Mouse (Mus musculus) spleen, adult 2 months (tissue): ENCODE data around the gene Gng2. TPM values are rescaled to one million over a fixed set of nuclear protein-coding genes. Genes with fewer than 3 reads are reported as not detected.
A peak's percentile ranks its signal among the peaks of the same experiment; 100 is the strongest.

Source experiments
- DNase-seq, 2 experiments: peaks; one replicate each; pipeline versions ENCODE4 v3.0.0 to v3.0.0-alpha.2; 2012 to 2021; ENCODE audit warnings: low spot score in 2 of 2, low read depth in 1 of 2
- H3K27ac ChIP-seq: fragments of 200-500 bp; 2 replicates; pipeline ENCODE4 v1.5.1; 2012; ENCODE audit warnings: low read length, inconsistent platforms; ENCODE audit not compliant: insufficient read depth
- H3K27me3 ChIP-seq: fragments of 200-500 bp; 2 replicates; pipeline ENCODE4 v1.6.1; 2012; ENCODE audit warnings: mild to moderate bottlenecking, moderate library complexity, low read length, inconsistent platforms; ENCODE audit not compliant: control insufficient read depth, insufficient read depth
- H3K36me3 ChIP-seq: fragments of 200-500 bp; 2 replicates; pipeline ENCODE4 v1.6.1; 2012; ENCODE audit warnings: mild to moderate bottlenecking, low read length, inconsistent platforms; ENCODE audit not compliant: control insufficient read depth, insufficient read depth
- H3K4me1 ChIP-seq: fragments of 200-500 bp; 2 replicates; pipeline ENCODE4 v1.6.1; 2011; ENCODE audit warnings: inconsistent platforms; ENCODE audit not compliant: control insufficient read depth, insufficient read depth, insufficient read length
- H3K4me3 ChIP-seq: fragments of 200-500 bp; 2 replicates; pipeline ENCODE4 v1.5.1; 2011; ENCODE audit warnings: mild to moderate bottlenecking, inconsistent platforms; ENCODE audit not compliant: insufficient read depth, insufficient read length; ENCODE audit errors: extremely low read depth
- CTCF ChIP-seq: fragments of 200-500 bp; IDR thresholded peaks from 2 replicates; pipeline ENCODE4 v1.5.1; 2011; ENCODE audit warnings: mild to moderate bottlenecking, inconsistent platforms; ENCODE audit not compliant: insufficient read depth, insufficient read length, insufficient replicate concordance; ENCODE audit errors: extremely low read depth
- POLR2A ChIP-seq: fragments of 200-500 bp; IDR thresholded peaks from 2 replicates; pipeline ENCODE4 v1.6.1; 2011; ENCODE audit warnings: low read depth, low read length, inconsistent platforms
- WGBS: fragments of 180-500 bp; shearing (Covaris S2); methylation state at CpG from one replicate; pipeline ENCODE4 v1.1.7; 2018; 5-methylcytosine and 5-hydroxymethylcytosine counted together
- polyA plus RNA-seq: library from polyadenylated mRNA; depleted of rRNA; stranded (reverse); fragments of >200 nt; gene quantifications from 2 replicates; pipeline ENCODE4 v1.2.3, GENCODE M21; 2012

The Gng2 gene
- polyA plus RNA-seq, 1 experiment: 25.1 TPM

- TF ChIP-seq POLR2A: no peak
- TF ChIP-seq CTCF: no peak
- no peaks in the 10 kb centered on the region for H3K27me3 ChIP-seq
- peaks cover 35% of the 10 kb centered on the region for H3K4me1 ChIP-seq
- H3K36me3 ChIP-seq: no peaks in the 10 kb centered on the region
- DNase-seq: no peak
- no peak overlapping the region for H3K4me3 ChIP-seq
- H3K27ac ChIP-seq: peak overlapping the region; percentile 61; the same call in 1 of the 2 replicates
- 31% methylated on average over 1 of the region's 1 CpGs for WGBS
These were observed 7.9 kb downstream of the Gng2 start for GRCm38 (mm10) chr14:19969566-19969965.

GRCm38 (mm10) chr14:19969011-19969521 is 8.4 kb downstream of the Gng2 start:
- H3K36me3 ChIP-seq: no peaks in the 10 kb centered on the region
- no peak for DNase-seq
- H3K27ac ChIP-seq: peak overlapping the region; percentile 94
- TF ChIP-seq POLR2A (no peak), CTCF (peak; percentile 4; the same call in 1 of the 2 replicates)
- H3K27me3 ChIP-seq: no peaks in the 10 kb centered on the region
- H3K4me3 ChIP-seq: peak overlapping the region; percentile 5; the same call in 1 of the 2 replicates
- 15% methylated on average over 5 of the region's 5 CpGs for WGBS
- H3K4me1 ChIP-seq: peaks cover 31% of the 10 kb centered on the region

GRCm38 (mm10) chr14:19968321-19969010 is 9.0 kb downstream of the Gng2 start:
- Histone ChIP-seq H3K4me1 (peaks cover 31% of the 10 kb centered on the region), H3K4me3 (peak overlapping the region; percentile 5; the same call in 1 of the 2 replicates), H3K36me3 (no peaks in the 10 kb centered on the region), H3K27me3 (no peaks in the 10 kb centered on the region), H3K27ac (peak overlapping the region; percentile 94)
- WGBS: 19% methylated on average over 7 of the region's 7 CpGs
- DNase-seq: peak in 1 of 2 experiments; percentile 53
- TF ChIP-seq CTCF (no peak), POLR2A (peak; percentile 36; the same call in 1 of the 2 replicates)

- peak overlapping the region; percentile 66; the same call in 1 of the 2 replicates for H3K27ac ChIP-seq
- H3K4me3 ChIP-seq: no peak overlapping the region
- H3K4me1 ChIP-seq: peaks cover 30% of the 10 kb centered on the region
- no peak for TF ChIP-seq CTCF
- no peak for TF ChIP-seq POLR2A
- no peaks in the 10 kb centered on the region for H3K27me3 ChIP-seq
- H3K36me3 ChIP-seq: no peaks in the 10 kb centered on the region
- WGBS: 71% methylated on average over 8 of the region's 8 CpGs
- DNase-seq: no peak
These were observed 9.9 kb downstream of the Gng2 start for GRCm38 (mm10) chr14:19967482-19967881.

GRCm38 (mm10) chr14:19963961-19964505 is 13.4 kb downstream of the Gng2 start:
- DNase-seq: no peak
- Histone ChIP-seq H3K36me3 (peaks cover 1% of the 10 kb centered on the region; the same call in 1 of the 2 replicates), H3K4me3 (no peak overlapping the region), H3K4me1 (peaks cover 18% of the 10 kb centered on the region; the same call in 1 of the 2 replicates), H3K27ac (no peak overlapping the region), H3K27me3 (no peaks in the 10 kb centered on the region)
- 85% methylated on average over 5 of the region's 5 CpGs for WGBS
- no peak for TF ChIP-seq CTCF
- no peak for TF ChIP-seq POLR2A

- Histone ChIP-seq H3K4me3 (no peak overlapping the region), H3K4me1 (peaks cover 9% of the 10 kb centered on the region; the same call in 1 of the 2 replicates), H3K27ac (no peak overlapping the region), H3K36me3 (peaks cover 1% of the 10 kb centered on the region; the same call in 1 of the 2 replicates), H3K27me3 (no peaks in the 10 kb centered on the region)
- WGBS: 48% methylated on average over 15 of the region's 15 CpGs
- DNase-seq: no peak
- TF ChIP-seq POLR2A (no peak), CTCF (no peak)
These were observed 15.2 kb downstream of the Gng2 start for GRCm38 (mm10) chr14:19961924-19962915.
